Mouse (Mus musculus): ENCODE results near the gene Gadl1.

- TF ChIP-seq POLR2A (IDR thresholded peaks at IDR 0.05; ENCODE audit: low read depth, low read length): no peak
- TF ChIP-seq CHD2 (IDR thresholded peaks at IDR 0.05; ENCODE audit: low read length): no peak
- no peak for TF ChIP-seq CTCF (conservative IDR thresholded peaks at IDR 0.05 in 1 of 2, IDR thresholded peaks at IDR 0.05 in 1 of 2; ENCODE audit: low read depth in 2 of 2, low read length in 2 of 2)
- TF ChIP-seq ZC3H11A (IDR thresholded peaks at IDR 0.05; ENCODE audit: low read depth, low read length): no peak
- no peak for TF ChIP-seq ELF1 (IDR thresholded peaks at IDR 0.05; ENCODE audit: low read depth, low read length)
- no peak for TF ChIP-seq MAX (IDR thresholded peaks at IDR 0.05; ENCODE audit: low read length)
- no peak for TF ChIP-seq NELFE (IDR thresholded peaks at IDR 0.05; ENCODE audit: low read depth, low read length)
- no peak for TF ChIP-seq MEF2A (IDR thresholded peaks at IDR 0.05; ENCODE audit: borderline replicate concordance, low read depth, low read length)
- TF ChIP-seq USF1 (IDR thresholded peaks at IDR 0.05; ENCODE audit: low read depth, low read length): no peak
- no peak for TF ChIP-seq POLR2AphosphoS2 (IDR thresholded peaks at IDR 0.05; ENCODE audit: low read depth, low read length)
- TF ChIP-seq JUND (conservative IDR thresholded peaks at IDR 0.05; ENCODE audit: low read depth, low read length): no peak
These were observed 209.1 kb downstream of the Gadl1 start for GRCm38 (mm10) chr9:116118332-116118872.
